Mouse (Mus musculus): ENCODE data around the gene Gcgr.

- TF ChIP-seq ZC3H11A (IDR thresholded peaks at IDR 0.05; ENCODE audit: borderline replicate concordance, low read depth, low read length): no peak
- no peak for TF ChIP-seq ZNF384 (IDR thresholded peaks at IDR 0.05; ENCODE audit: low read depth, low read length)
Observed at GRCm38 (mm10) chr11:120571754-120572416, 41.4 kb downstream of the Gcgr start.
